Mouse (Mus musculus) frontal cortex, postnatal 14 days (tissue): Measurements from ENCODE around the gene Mapt.
A peak's percentile ranks its signal among the peaks of the same experiment; 100 is the strongest.

Experiments used
- DNase-seq, 2 experiments: peaks; one replicate each; pipeline ENCODE4 v3.0.0; 2022; ENCODE audit warnings: low spot score in 2 of 2

The Mapt gene

GRCm38 (mm10) chr11:104275765-104276164 is 44.6 kb downstream of the Mapt start:
- DNase-seq = no peak

GRCm38 (mm10) chr11:104278222-104278621 is 47.0 kb downstream of the Mapt start:
- peak in 1 of 2 experiments; percentile 51 for DNase-seq

GRCm38 (mm10) chr11:104279049-104279448 is 47.9 kb downstream of the Mapt start:
- DNase-seq = no peak

GRCm38 (mm10) chr11:104279538-104279937 is 48.3 kb downstream of the Mapt start:
- no peak for DNase-seq

- no peak for DNase-seq
Observed at GRCm38 (mm10) chr11:104281501-104281900, 50.3 kb downstream of the Mapt start.

GRCm38 (mm10) chr11:104287113-104287512 is 55.9 kb downstream of the Mapt start:
- no peak for DNase-seq

GRCm38 (mm10) chr11:104288835-104289198 is 57.6 kb downstream of the Mapt start:
- DNase-seq = peak in 1 of 2 experiments; percentile 35

- DNase-seq = peak; percentile 48 to 61
Observed at GRCm38 (mm10) chr11:104289199-104290031, 58.2 kb downstream of the Mapt start.

- no peak for DNase-seq
Observed at GRCm38 (mm10) chr11:104292443-104293220, 61.4 kb downstream of the Mapt start.

GRCm38 (mm10) chr11:104293241-104293640 is 62.1 kb downstream of the Mapt start:
- DNase-seq = no peak

GRCm38 (mm10) chr11:104295145-104295544 is 64.0 kb downstream of the Mapt start:
- DNase-seq = no peak

GRCm38 (mm10) chr11:104295656-104296055 is 64.5 kb downstream of the Mapt start:
- DNase-seq = no peak

GRCm38 (mm10) chr11:104297671-104298070 is 66.5 kb downstream of the Mapt start:
- DNase-seq = no peak

GRCm38 (mm10) chr11:104302628-104303027 is 71.4 kb downstream of the Mapt start:
- no peak for DNase-seq

- no peak for DNase-seq
Observed at GRCm38 (mm10) chr11:104303088-104303960, 72.1 kb downstream of the Mapt start.

GRCm38 (mm10) chr11:104305711-104306110 is 74.5 kb downstream of the Mapt start:
- no peak for DNase-seq

GRCm38 (mm10) chr11:104306483-104306882 is 75.3 kb downstream of the Mapt start:
- DNase-seq = no peak

GRCm38 (mm10) chr11:104307136-104307535 is 75.9 kb downstream of the Mapt start:
- DNase-seq = no peak

GRCm38 (mm10) chr11:104309377-104310225 is 78.4 kb downstream of the Mapt start:
- no peak for DNase-seq

- DNase-seq = no peak
Observed at GRCm38 (mm10) chr11:104310226-104310887, 79.2 kb downstream of the Mapt start.
